In genomic region chr4:134555956-134556580, GRCm38 (mm10) we compare ENCODE assay signal across 1 mouse cellular context.
TF ChIP-seq lines count a peak whose summit lies in the region.

No protein-coding gene starts in this region.

TF ChIP-seq in CH12.LX, 34 proteins besides CTCF, POLR2A, EP300 and RAD21:
- no peak for TF ChIP-seq E2F4 (IDR thresholded peaks at IDR 0.05; ENCODE audit: insufficient replicate concordance, low read depth, low read length)
- TF ChIP-seq ZKSCAN1 (IDR thresholded peaks at IDR 0.05; ENCODE audit: borderline replicate concordance, low read depth, low read length), result peak; percentile 40
- peak; percentile 19; the same call in 1 of the 2 replicates for TF ChIP-seq SMC3 (IDR thresholded peaks at IDR 0.05; ENCODE audit: low read depth, low read length)
